Mouse (Mus musculus): Measurements from ENCODE around the gene Wdr54. TPM values are rescaled to one million over a fixed set of nuclear protein-coding genes. Genes with fewer than 3 reads are reported as not detected.

Gene Wdr54
- total and polyA plus RNA-seq, 3 experiments: 1.9 to 10.3 (median 7.8) TPM

GRCm38 (mm10) chr6:83122961-83123360, 33.2 kb downstream of the Wdr54 start:
- TF ChIP-seq MYC (IDR thresholded peaks at IDR 0.05; ENCODE audit: low read depth, low read length) (no peak), MAZ (IDR thresholded peaks at IDR 0.05; ENCODE audit: low read depth, low read length) (no peak), GABPA (IDR thresholded peaks at IDR 0.05; ENCODE audit: insufficient replicate concordance, low read depth, low read length) (no peak), ZC3H11A (IDR thresholded peaks at IDR 0.05; ENCODE audit: low read depth, low read length) (no peak), UBTF (IDR thresholded peaks at IDR 0.05; ENCODE audit: low read depth, low read length) (no peak), HCFC1 (IDR thresholded peaks at IDR 0.05; ENCODE audit: low read depth, low read length) (no peak), ETS1 (conservative IDR thresholded peaks at IDR 0.05; ENCODE audit: low read depth, low read length) (no peak), NELFE (IDR thresholded peaks at IDR 0.05; ENCODE audit: low read depth, low read length) (no peak)
- no peak overlapping the region for H3K4me2 ChIP-seq (ENCODE audit: insufficient read depth, low read depth, poor library complexity, severe bottlenecking)
- no peaks in the 10 kb centered on the region for H3K27me3 ChIP-seq (replicated peaks)
- no peak overlapping the region for H3K4me3 ChIP-seq (replicated peaks in 1 of 3; ENCODE audit: low read depth in 2 of 3, low read length in 2 of 3, poor library complexity in 1 of 3)
- peaks cover 17 to 61% of the 10 kb centered on the region in 2 experiments for H3K4me1 ChIP-seq (ENCODE audit: control insufficient read depth in 1 of 2, insufficient read depth in 2 of 2)
- dilution Hi-C loops (cut with MboI; ENCODE audit: extremely low pct_ligation_motif_present, extremely low pct_unique_long_range_greater_than_20kb, low sequenced_read_pairs): no loop called here
- no peak overlapping the region for H3K27ac ChIP-seq (ENCODE audit: insufficient read depth, low read depth)
- no peak for DNase-seq (ENCODE audit: extremely low read depth)
- no peaks in the 10 kb centered on the region for H3K9me3 ChIP-seq (replicated peaks; ENCODE audit: low read length)
- H3K36me3 ChIP-seq (replicated peaks in 1 of 2; ENCODE audit: control insufficient read depth in 1 of 2, insufficient read depth in 1 of 2, low read length in 1 of 2): peaks cover 7 to 23% of the 10 kb centered on the region in 2 experiments
- no peak overlapping the region for H3K9ac ChIP-seq (ENCODE audit: insufficient read depth, low read depth)
- in situ Hi-C loops (cut with MboI; ENCODE audit: low pct_ligation_motif_present, low pct_unique_long_range_greater_than_20kb, low sequenced_read_pairs): no loop called here
- H3K79me2 ChIP-seq (replicated peaks; ENCODE audit: control insufficient read depth, extremely low read depth, insufficient read depth, poor library complexity, severe bottlenecking): no peaks in the 10 kb centered on the region

GRCm38 (mm10) chr6:83121863-83122710, 34.1 kb downstream of the Wdr54 start:
- no peak for DNase-seq (ENCODE audit: extremely low read depth)
- H3K27ac ChIP-seq (ENCODE audit: insufficient read depth, low read depth): 0 out of 2 replicates have a peak overlapping the region, but pooled peaks have one; percentile 5
- H3K4me3 ChIP-seq (replicated peaks in 1 of 3; ENCODE audit: low read depth in 2 of 3, low read length in 2 of 3, poor library complexity in 1 of 3): peak overlapping the region; percentile 59 to 67 (median 63)
- H3K36me3 ChIP-seq (replicated peaks in 1 of 2; ENCODE audit: control insufficient read depth in 1 of 2, insufficient read depth in 1 of 2, low read length in 1 of 2): peaks cover 15 to 32% of the 10 kb centered on the region in 2 experiments
- peaks cover 21 to 70% of the 10 kb centered on the region in 2 experiments for H3K4me1 ChIP-seq (ENCODE audit: control insufficient read depth in 1 of 2, insufficient read depth in 2 of 2)
- H3K4me2 ChIP-seq (ENCODE audit: insufficient read depth, low read depth, poor library complexity, severe bottlenecking): peak overlapping the region; percentile 81
- peak overlapping the region; percentile 46; the same call in 1 of the 2 replicates for H3K9ac ChIP-seq (ENCODE audit: insufficient read depth, low read depth)
- TF ChIP-seq NELFE (IDR thresholded peaks at IDR 0.05; ENCODE audit: low read depth, low read length) (no peak), JUND (conservative IDR thresholded peaks at IDR 0.05; ENCODE audit: low read depth, low read length) (no peak), CTCF (conservative IDR thresholded peaks at IDR 0.05 in 1 of 2, IDR thresholded peaks at IDR 0.05 in 1 of 2; ENCODE audit: low read depth in 2 of 2, low read length in 2 of 2) (no peak), HCFC1 (IDR thresholded peaks at IDR 0.05; ENCODE audit: low read depth, low read length) (no peak), PAX5 (IDR thresholded peaks at IDR 0.05; ENCODE audit: low read length) (no peak), MXI1 (IDR thresholded peaks at IDR 0.05; ENCODE audit: low read depth, low read length) (no peak), RCOR1 (conservative IDR thresholded peaks at IDR 0.05; ENCODE audit: low read depth, low read length) (no peak), SIN3A (IDR thresholded peaks at IDR 0.05; ENCODE audit: low read length) (no peak)
- dilution Hi-C loops (cut with MboI; ENCODE audit: extremely low pct_ligation_motif_present, extremely low pct_unique_long_range_greater_than_20kb, low sequenced_read_pairs): no loop called here
- no peaks in the 10 kb centered on the region for H3K27me3 ChIP-seq (replicated peaks)
- H3K9me3 ChIP-seq (replicated peaks; ENCODE audit: low read length): no peaks in the 10 kb centered on the region
- in situ Hi-C loops (cut with MboI; ENCODE audit: low pct_ligation_motif_present, low pct_unique_long_range_greater_than_20kb, low sequenced_read_pairs): no loop called here
- H3K79me2 ChIP-seq (replicated peaks; ENCODE audit: control insufficient read depth, extremely low read depth, insufficient read depth, poor library complexity, severe bottlenecking): no peaks in the 10 kb centered on the region

All from CH12.LX (cell line).